Mouse (Mus musculus) monocyte, adult 5-6 weeks (primary cell): ENCODE measurements around the gene G3bp2. TPM values are rescaled to one million over a fixed set of nuclear protein-coding genes. Genes with fewer than 3 reads are reported as not detected.
"Not testable (repeated sequence)": the region's sequence is repeated elsewhere in the genome, so short reads cannot be mapped to it uniquely, and the experiment has no call there.

ENCODE experiments used
- ATAC-seq: fragments of 153-309, 156-312 bp; replicated peaks from 2 replicates; pipeline ENCODE4 v1.8.0; 2017; ENCODE audit warnings: mild to moderate bottlenecking; ENCODE audit not compliant: low TSS enrichment, insufficient number of reproducible peaks, severe bottlenecking, poor library complexity, low FRiP score
- total RNA-seq: library from RNA; stranded (forward); fragments of 200-1000, 200-491, 200-594 nt; gene quantifications from 3 replicates; pipeline ENCODE4 v1.2.3, GENCODE M21; 2017

The G3bp2 gene
- 133 to 155 TPM (median 141 TPM) in 3 replicates for total RNA-seq

DNA sequence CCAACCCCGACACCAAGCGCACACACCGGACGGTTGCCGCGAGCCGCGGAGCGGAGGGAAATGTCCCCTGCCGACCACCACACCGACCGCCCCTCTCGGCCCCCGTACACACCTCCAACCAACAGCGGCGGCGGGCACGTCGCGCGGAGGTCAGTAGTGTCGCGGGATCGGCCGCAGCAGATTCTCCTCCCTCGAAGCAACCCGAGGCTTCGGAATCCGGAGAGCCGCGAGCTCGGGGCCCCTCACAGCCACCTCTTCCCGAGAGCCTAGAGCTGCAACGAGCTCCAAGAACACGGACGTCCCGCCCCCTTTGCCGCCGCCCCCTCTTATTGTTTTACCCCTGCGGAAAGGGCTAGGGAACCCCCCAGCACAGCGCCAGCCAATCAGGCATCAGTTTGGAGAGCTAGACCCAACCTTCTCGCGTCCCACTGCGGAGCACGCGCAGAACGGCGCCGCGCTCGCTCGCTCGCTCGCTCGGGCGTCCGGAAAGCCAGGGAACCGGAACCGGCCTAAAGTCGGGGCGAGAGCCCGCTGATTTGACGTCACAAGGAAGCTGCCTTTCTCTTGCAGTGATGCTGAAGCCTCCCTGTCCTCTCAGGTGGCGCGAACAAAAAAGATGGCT is at the start of gene G3bp2:
Gene G3bp2, minus strand, starts transcription at position 303 of the 622 bp plus-strand sequence.
- peak; percentile 95 for ATAC-seq

DNA sequence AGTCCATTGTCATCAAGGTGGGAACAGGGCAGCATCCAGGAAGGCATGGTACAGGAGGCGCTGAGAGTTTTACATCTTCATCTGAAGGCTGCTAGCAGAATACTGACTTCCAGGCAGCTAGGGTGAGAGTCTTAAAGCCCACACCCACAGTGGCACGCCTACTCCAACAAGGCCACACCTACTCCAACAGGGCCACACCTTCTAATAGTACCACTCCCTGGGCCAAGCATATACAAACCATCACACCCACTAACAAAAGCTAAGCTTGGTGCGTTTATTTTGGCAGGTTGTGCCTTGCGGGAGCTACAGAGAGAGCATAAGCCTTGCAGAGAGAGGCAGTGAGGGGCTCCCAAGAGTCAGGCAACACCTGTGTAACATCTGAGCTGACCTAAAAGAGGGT is 49.5 kb upstream of the G3bp2 start:
- ATAC-seq: not testable (repeated sequence)

DNA sequence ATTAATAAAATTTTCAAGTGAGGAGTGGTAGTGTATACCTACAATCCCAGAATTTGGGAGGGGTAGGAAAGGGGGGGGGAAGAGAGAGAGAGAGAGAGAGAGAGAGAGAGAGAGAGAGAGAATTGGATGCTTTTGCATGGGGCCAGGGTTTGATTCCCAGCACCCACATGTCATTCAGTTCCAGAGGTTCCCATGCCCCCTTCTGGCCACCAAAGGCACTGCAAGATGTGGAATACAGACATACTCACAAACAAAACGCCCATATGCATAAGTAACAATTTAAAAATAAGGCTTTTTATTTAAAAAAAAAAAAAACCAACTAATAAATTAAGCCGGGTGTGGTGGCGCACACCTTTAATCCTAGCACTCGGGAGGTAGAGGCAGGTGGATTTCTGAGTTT is 48.6 kb upstream of the G3bp2 start:
- ATAC-seq: no peak

DNA sequence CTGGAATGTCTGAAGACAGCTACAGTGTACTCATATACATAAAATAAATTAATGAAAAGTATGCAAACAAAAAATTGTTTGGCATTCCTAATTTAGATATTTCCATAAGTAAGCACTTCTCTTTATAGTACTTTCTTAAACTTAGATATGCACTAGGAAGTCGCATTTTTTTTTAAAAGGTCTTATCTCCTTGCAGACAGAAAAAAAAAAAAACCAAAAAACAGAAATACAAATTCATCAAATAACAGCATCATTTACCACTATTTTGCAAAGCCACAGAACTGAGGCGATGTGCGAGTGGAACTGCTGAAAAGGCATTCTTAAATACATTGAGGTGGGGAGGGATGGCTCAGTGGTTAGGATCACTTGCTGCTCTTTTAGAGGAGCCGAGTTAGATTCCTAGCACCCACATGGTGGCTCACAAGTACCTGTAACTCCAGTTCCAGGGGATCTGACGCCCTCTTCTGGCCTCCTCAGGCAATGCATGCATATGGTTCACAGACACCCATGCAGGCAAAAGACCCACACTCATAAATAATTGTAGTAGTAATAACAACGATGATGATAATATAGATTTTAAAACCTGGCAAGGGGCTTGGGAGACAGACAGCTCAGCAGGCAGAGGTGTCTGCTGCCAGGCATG is 46.6 kb upstream of the G3bp2 start:
- no peak for ATAC-seq

DNA sequence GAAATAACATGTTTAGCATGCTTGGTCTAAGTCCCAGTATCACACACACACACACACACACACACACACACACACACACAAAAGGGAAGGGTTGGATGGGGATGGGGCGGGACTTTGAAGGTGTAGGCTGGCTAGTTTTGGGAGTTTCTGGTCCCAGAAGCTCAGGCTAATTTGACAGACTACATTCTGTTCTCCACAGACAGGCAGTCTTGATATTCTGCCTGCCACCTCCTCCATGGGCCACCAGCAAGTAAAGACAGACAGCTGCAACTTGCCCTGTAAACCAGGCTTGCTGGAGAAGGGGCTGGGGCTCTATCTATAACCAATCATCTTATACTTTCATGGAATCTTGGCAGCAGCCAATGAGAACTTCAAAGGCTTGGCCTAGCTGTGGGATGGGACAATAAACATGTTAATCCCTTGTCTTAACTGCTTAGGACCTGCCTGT is 45.8 kb upstream of the G3bp2 start:
- ATAC-seq: no peak

DNA sequence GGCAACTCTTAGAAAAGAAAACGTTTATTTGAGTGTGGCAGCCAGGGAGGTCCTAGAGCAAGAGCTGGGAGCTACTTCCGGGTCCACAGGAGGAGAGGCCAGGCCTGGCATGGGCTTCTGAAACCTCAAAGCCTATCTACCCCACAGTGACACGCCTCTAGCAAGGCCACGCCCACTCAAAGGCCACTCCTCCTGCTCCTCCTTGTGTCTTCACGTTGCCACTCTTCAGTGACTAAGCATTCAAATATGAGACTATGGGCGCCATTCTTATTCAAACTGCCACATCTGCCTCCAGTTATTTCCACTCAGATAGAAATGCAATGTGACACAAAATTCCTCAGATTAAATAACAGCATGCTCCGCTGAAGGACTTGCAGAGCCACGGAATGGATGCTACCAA is 45.1 kb upstream of the G3bp2 start:
- peak; percentile 82 for ATAC-seq

DNA sequence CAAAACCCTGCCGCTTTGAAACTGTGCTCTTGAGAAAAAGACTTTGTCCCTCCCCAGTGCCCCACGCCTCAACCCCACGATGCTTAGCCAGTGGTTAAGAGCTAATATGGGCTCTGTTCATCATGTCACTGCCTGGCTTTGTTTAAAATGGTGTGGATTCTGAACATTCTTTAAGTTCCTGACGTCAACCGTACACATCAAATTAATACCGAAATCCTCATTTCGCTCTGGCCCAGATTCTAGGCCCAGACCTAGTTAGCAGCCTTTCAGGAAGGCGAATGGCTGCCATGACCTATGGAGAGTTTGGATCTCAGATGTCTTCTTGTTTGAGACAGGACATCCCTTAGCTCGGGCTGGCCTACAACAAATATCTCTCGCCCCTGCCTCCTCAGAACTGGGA is 44.2 kb upstream of the G3bp2 start:
- no peak for ATAC-seq

DNA sequence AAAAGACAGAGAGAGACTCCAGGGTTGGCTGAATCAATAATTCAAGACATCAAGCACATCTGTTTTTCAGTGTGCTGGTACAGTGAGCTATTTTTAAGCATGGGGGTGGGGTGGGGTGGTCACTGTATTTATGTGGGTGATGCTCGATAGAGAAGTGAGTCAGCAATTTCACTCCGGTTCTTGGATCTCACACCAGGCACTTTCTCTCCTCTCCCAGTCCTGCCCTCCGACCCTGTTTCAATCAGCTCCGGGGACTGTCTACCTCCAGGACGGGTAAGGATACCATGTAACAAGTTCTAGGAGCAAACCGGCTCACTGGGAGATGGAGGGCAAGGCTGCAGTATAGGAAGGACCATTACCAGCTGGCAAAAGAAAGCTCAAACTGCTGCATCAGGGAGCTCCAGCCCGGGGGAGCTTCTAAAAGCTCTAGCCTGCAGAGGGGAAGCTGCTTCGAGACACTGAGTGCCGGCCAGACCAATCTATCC is 43.7 kb upstream of the G3bp2 start:
- 0 out of 2 replicates have a peak, but pooled peaks have one; percentile 16 for ATAC-seq

DNA sequence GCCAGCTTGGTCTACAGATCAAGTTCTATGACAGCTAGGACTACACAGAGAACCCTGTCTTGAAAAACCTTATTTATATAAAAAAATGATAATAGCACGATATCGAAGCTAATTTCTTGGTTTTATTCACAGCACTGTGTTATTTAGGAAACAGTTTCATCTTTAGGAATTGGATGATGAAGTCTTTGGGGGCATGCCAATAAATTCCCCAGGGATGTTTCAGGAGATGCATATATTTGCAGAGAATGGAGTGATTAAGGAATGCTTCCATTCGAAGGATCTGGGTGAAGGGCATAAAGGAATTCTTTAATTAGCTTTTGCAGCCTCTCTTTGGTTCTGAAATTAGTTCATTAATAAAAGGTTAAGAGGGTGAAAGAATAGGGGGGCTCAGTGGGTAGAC is 41.9 kb upstream of the G3bp2 start:
- no peak for ATAC-seq

DNA sequence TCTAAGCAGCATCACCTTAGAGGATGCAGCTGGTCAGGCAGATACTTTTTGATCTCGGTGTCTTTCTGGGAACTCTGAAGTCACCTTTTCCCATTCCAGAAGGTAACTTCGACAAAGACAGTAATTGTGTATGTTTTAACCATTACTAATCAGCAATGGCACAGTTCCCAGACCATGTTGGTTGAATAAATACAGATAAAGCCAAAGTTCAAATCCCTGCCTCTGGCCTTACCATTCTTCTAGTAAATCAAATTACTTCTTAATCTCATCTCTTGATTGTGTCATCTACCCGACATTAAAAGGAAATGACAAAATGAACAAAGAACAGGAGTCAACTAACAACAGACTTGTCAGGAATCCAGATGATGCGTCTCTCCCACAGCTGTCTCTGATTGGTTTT is 38.1 kb upstream of the G3bp2 start:
- no peak for ATAC-seq

DNA sequence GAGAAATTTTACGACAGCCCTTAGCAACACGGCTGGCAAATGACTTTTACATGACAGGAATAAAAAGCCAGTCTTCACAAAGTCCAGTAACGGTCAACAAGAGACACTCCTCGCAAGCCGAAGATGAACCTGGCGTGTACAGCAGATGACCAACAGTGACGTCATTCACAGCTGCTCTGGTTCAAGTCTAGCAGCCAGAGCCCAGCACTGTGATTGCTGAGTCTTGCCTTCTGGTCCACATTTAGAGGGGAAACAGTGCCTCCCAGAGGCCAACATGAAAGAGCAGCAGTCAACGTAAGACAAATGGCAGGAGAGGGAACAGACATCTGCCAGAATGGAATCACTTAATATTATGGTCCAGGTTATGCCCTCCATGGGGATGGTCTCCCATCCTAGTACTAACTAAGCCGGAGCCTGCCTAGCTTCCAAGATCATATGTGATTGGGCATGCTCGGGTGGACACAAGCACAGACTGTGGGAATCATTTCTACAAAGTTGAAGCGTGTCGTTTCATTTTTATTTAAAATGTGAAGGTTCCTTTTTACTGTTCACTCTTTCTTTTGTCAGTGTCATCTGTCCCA is 34.4 kb upstream of the G3bp2 start:
- ATAC-seq: peak; percentile 95

DNA sequence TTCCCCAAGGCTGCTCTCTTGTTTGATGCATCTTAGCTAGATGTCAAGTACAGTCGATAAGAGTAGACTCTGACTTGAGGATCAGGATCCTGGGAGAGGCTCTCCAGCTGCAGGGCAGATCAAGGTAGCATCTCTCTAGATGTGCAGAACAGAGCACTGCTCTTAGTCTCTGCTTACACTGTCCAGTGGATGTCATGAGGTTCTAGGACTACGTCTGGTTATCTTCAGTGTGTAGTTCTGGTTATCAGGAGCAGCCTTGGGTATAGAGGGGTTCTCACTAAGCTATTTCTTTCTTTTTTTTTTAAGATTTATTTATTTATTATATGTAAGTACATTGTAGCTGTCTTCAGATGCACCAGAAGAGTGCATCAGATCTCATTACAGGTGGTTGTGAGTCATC is 31.4 kb upstream of the G3bp2 start:
- ATAC-seq: no peak

DNA sequence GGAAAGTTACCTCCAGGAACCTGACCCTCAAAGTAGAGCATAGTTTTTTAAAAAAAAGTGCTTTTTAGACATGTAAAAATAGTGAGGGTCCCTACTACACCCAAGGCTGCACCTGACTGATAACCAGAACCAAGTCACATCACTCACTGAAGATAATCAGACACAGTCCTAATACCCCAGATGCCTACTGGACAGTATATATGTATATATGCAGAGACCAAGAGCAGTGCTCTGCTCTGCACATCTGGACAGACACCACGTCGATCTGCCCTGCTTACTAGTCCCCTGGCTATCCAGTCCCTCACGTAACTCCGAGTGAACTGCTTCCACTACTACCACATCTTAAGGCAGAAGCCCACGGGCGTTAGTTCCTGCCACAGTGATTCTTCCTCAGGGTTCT is 30.7 kb upstream of the G3bp2 start:
- no peak for ATAC-seq

DNA sequence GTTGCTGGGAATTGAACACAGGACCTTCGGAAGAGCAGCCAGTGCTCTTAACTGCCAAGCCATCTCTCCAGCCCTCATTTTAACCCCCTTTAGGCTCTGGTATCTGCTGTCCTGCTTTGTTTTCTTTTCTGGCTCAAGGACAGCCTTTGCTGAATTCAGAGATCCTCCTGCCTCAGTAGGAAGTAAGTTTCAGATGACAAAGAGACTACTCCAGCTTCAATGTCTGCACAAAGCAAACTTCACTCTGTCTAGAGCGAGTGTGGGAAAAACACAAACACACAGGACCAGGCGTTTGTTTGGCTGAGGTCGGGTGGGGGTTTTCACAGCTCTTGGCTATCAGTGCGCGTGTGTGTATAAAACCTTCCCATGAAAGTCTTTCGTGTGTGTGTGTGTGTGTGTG is 30.0 kb upstream of the G3bp2 start:
- no peak for ATAC-seq

DNA sequence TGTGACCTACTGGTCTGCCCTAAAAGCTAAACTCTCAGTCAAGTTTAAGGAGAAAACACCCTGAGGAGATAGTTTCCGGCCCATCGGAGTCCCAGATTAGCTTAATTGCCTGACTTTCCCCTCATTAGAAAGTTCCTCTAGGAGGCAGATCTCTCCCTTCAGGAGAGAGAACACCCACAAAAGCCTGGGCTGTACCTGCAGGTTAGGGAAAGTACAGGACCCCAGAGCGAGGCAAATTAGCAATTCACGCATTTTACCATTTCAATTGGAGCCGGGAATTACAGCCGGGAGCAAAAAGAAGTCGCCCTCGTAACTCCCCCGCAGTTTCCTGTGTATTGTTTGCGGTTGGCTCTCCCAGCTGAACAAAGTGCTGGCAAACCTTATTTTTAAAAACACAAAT is 29.1 kb upstream of the G3bp2 start:
- ATAC-seq: no peak

DNA sequence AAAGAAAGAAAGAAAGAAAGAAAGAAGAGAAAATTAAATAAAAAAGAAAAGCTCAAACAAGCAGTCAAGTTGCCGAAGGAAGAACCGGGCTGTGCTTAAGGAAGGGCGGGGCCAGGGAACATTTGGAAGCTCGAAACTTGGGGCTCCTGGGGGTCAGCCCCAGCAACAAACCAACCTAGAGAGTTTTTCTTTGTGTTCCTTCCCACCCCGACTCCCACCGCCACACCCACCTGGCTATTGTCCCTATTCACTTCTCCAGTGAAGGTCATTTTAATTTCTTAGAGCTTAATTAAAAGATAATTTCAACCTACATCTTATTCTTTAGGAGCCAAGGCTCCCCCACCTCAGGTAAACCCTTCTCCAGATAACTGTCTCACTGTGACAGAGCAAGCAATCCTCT is 28.7 kb upstream of the G3bp2 start:
- ATAC-seq: no peak

DNA sequence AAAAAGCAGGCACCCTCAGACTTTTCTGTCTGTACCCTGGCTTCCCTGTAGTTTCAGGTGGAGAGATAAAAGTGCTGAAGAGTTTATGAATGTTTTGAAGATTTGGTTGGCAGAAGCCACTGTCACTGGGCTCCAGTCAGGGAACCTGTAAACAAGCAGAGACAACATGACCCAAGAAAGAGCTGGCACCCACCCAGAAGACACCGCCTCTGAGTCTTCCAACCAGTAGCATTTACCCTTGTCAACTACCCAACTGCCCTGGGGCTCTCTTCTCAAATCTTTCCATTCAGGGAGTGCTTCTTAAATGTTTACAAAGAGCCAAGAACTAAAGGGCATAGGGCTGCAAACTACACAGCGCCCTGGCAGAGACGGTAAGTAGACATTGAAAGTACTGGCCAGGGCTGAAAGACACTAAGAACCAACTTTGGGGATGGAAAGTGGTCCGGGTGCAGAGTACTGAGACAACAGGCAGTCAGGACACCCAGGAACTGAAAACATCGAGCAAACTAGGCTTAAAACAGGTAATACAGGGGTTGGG is 27.4 kb upstream of the G3bp2 start:
- no peak for ATAC-seq

DNA sequence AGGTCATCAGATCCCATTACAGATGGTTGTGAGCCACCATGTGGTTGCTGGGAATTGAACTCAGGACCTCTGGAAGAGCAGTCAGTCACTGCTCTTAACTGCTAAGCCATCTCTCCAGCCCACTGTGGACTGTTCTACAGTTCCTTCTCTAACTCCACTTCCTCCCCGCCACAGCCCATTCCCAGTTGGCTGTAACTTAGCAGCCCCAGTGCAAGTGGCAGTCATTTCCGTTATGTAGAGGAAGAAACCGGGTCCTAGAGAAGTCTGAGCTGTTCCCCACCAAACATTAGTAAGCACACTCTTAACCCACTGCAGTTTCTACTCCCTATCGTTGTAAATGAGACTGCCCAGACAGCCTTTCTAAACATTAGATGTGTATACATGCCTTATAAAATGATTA is 23.8 kb upstream of the G3bp2 start:
- 0 out of 2 replicates have a peak, but pooled peaks have one; percentile 17 for ATAC-seq

DNA sequence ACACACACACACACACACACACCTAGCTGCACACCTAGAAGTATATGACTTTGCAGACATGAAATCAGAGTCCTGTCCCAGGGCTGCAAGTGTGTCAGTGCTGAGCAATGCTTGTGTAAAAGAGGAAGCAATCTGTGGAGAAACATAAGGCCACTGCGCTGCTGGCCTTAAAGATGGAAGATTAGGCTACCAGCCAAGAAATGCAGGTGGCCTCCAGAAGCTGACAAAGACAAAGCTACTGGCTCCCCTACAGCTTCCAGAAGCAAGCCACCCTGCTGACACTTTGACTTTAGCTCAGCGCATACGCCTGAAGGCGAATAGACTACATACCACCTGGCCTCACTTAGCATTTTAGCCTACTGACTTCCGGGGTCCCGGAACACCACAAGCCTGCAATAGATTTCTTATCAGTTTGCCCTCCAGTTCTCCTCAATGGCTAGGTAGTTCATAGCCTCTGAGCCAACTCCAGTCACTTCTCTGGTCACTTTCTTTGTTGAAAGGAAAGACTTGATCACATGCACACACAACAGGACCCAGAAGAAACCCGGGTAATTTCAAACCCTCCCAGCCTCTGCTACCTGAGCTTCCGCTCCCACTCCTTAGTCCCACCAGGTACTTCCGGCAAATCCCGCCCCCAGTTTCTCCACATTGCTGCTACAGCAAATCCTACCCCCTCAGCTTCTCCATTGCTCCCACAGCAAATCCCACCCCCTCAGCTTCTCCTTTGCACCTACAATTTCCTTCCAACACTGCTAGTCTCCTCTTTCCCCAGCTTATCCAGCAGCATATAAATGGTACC is 23.0 kb upstream of the G3bp2 start:
- ATAC-seq: peak; percentile 63
